Mouse (Mus musculus): ENCODE measurements around the gene 4931406C07Rik. TPM values are rescaled to one million over a fixed set of nuclear protein-coding genes. Genes with fewer than 3 reads are reported as not detected.
"Not testable (repeated sequence)": the region's sequence is repeated elsewhere in the genome, so short reads cannot be mapped to it uniquely, and the experiment has no call there.

Gene 4931406C07Rik
- polyA plus RNA-seq (2014; fragmentation: Nextera tagmentation; extraction: Ambion mirVana): 8.2 and 8.6 TPM in 2 replicates

GRCm38 (mm10) chr9:15306398-15307119, at the start of gene 4931406C07Rik:
TSS of gene 4931406C07Rik (minus strand) at chr9:15306448.
- Histone ChIP-seq H3K4me1 (ENCODE audit: insufficient read depth) (peaks cover 11% of the 10 kb centered on the region), H3K9ac (peak within 1 kb of the TSS; percentile 99), H3K36me3 (ENCODE audit: insufficient read depth) (peaks cover 42% of the 10 kb centered on the region), H3K27ac (ENCODE audit: low read depth) (peak within 1 kb of the TSS; percentile 94), H3K27me3 (ENCODE audit: insufficient read depth, low read length) (no peaks in the 10 kb centered on the region), H3K4me2 (peak within 1 kb of the TSS; percentile 95), H3K9me3 (ENCODE audit: low read depth, low read length) (no peaks in the 10 kb centered on the region), H3K4me3 (ENCODE audit: low read depth, low read length) (peak within 1 kb of the TSS; percentile 93)
- WGBS: 0% methylated on average over 35 of the region's 35 CpGs
- ATAC-seq (ENCODE audit: insufficient read depth) (peak; percentile 77), DNase-seq (peak; percentile 50)
- no peak for TF ChIP-seq CTCF (IDR thresholded peaks at IDR 0.05; ENCODE audit: low read depth)

- 56% methylated on average over 2 of the region's 2 CpGs for WGBS
- no peaks in the 10 kb centered on the region for H3K4me1 ChIP-seq (ENCODE audit: insufficient read depth)
- no peak overlapping the region for H3K9ac ChIP-seq
- no peak overlapping the region for H3K4me3 ChIP-seq (ENCODE audit: low read depth, low read length)
- no peak overlapping the region for H3K4me2 ChIP-seq
- H3K27ac ChIP-seq (ENCODE audit: low read depth): no peak overlapping the region
- no peak for TF ChIP-seq CTCF (IDR thresholded peaks at IDR 0.05; ENCODE audit: low read depth)
- H3K27me3 ChIP-seq (ENCODE audit: insufficient read depth, low read length): no peaks in the 10 kb centered on the region
- H3K9me3 ChIP-seq (ENCODE audit: low read depth, low read length): no peaks in the 10 kb centered on the region
- ATAC-seq (ENCODE audit: insufficient read depth) (no peak), DNase-seq (no peak)
- peaks cover 68% of the 10 kb centered on the region for H3K36me3 ChIP-seq (ENCODE audit: insufficient read depth)
These were observed 43.7 kb upstream of the 4931406C07Rik start for GRCm38 (mm10) chr9:15349925-15350324.

GRCm38 (mm10) chr9:15337776-15338175, 31.5 kb upstream of the 4931406C07Rik start:
- Histone ChIP-seq H3K4me1 (ENCODE audit: insufficient read depth) (no peaks in the 10 kb centered on the region), H3K4me3 (ENCODE audit: low read depth, low read length) (no peak overlapping the region), H3K27ac (ENCODE audit: low read depth) (no peak overlapping the region), H3K4me2 (no peak overlapping the region), H3K36me3 (ENCODE audit: insufficient read depth) (peaks cover 84% of the 10 kb centered on the region), H3K9ac (no peak overlapping the region), H3K27me3 (ENCODE audit: insufficient read depth, low read length) (no peaks in the 10 kb centered on the region), H3K9me3 (ENCODE audit: low read depth, low read length) (no peaks in the 10 kb centered on the region)
- WGBS: 85% methylated on average over 4 of the region's 4 CpGs
- ATAC-seq (ENCODE audit: insufficient read depth): no peak
- no peak for TF ChIP-seq CTCF (IDR thresholded peaks at IDR 0.05; ENCODE audit: low read depth)
- DNase-seq: no peak

DNA sequence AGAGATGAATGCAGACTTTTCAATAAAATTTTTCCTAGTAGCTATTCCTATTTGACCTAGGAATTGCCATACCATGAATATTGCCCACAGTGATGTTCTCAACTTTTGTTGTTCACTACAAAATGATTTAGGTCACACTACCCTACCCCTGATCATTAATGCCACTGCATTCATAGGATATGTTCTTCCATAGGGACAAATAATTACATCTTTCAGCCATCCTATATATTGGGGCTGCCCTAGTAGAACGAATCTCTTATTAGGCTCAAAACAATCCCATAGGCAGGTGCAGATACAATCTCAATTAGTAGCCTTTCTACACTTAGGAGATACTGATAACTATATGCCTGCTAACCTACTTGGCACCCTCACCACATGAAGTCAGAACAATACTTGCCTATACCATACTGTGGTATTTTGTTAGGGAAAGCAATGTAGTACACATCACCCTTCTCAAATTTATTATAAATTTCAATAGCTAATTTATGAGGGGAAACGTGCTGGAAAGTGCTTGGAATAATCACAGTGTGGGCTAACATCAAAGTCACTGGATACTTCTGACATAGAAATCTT, 12.0 kb upstream of the 4931406C07Rik start:
- WGBS: 72% methylated on average over 2 of the region's 2 CpGs
- Histone ChIP-seq H3K4me2 (no peak overlapping the region), H3K27ac (ENCODE audit: low read depth) (no peak overlapping the region), H3K9ac (no peak overlapping the region), H3K4me1 (ENCODE audit: insufficient read depth) (no peaks in the 10 kb centered on the region), H3K27me3 (ENCODE audit: insufficient read depth, low read length) (no peaks in the 10 kb centered on the region), H3K4me3 (ENCODE audit: low read depth, low read length) (no peak overlapping the region), H3K36me3 (ENCODE audit: insufficient read depth) (peaks cover 73% of the 10 kb centered on the region), H3K9me3 (ENCODE audit: low read depth, low read length) (no peaks in the 10 kb centered on the region)
- DNase-seq (no peak), ATAC-seq (ENCODE audit: insufficient read depth) (peak; percentile 40; the same call in 1 of the 2 replicates)
- no peak for TF ChIP-seq CTCF (IDR thresholded peaks at IDR 0.05; ENCODE audit: low read depth)

DNA sequence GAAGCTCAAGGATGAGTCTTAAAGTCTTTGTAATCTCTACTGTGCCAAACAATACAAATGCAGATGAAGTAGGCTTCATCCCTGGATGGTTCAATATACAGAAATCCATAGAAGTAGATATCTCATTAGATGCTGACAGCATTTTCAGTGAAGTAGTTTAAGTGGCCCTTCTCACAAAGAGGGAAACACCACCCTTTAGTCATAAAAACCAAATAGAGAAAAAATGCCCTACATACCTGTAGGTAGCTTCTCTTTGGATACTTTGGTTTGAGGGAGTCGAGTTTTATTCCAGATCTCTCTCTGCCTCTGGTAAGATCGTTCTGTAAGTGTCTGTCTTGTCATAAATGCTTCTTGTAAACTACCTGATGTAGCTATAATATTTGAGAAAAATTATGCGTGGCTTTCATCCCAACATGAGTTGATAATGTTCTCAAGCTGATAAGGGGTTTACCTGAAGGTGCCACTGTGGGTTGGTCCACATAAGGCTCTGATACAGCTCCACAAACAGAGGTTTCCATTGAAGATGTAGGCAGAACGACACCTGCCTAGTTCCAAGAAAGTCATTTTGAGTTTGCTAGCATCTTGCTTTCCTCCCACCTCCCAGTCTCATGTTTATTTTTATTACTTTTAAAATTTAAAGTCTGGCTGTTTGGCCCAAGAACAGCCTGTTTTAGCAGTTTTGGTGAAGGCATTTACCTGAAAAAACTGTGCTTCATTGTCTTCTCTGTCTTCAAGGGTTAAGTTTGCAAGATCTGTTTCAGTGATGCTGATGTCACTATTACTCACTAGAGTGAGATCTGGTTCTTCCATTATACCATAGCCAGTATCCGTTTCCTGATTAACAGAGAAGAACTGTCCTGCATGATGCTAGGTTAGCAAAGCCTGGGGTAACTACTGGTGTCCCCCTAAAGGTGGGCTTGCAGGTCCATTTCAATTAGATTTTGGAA, 11.2 kb upstream of the 4931406C07Rik start:
- Histone ChIP-seq H3K4me1 (ENCODE audit: insufficient read depth) (no peaks in the 10 kb centered on the region), H3K4me2 (no peak overlapping the region), H3K27ac (ENCODE audit: low read depth) (no peak overlapping the region), H3K4me3 (ENCODE audit: low read depth, low read length) (no peak overlapping the region), H3K9ac (no peak overlapping the region), H3K27me3 (ENCODE audit: insufficient read depth, low read length) (no peaks in the 10 kb centered on the region), H3K36me3 (ENCODE audit: insufficient read depth) (peaks cover 74% of the 10 kb centered on the region), H3K9me3 (ENCODE audit: low read depth, low read length) (no peaks in the 10 kb centered on the region)
- ATAC-seq (ENCODE audit: insufficient read depth) (no peak), DNase-seq (no peak)
- no peak for TF ChIP-seq CTCF (IDR thresholded peaks at IDR 0.05; ENCODE audit: low read depth)
- 53% methylated on average over 5 of the region's 5 CpGs for WGBS

GRCm38 (mm10) chr9:15316296-15316695, 10.0 kb upstream of the 4931406C07Rik start:
- WGBS: 100% methylated on average over 1 of the region's 2 CpGs
- H3K4me3 ChIP-seq (ENCODE audit: low read depth, low read length); H3K4me2 ChIP-seq; DNase-seq; H3K4me1 ChIP-seq (ENCODE audit: insufficient read depth); H3K9me3 ChIP-seq (ENCODE audit: low read depth, low read length); H3K27ac ChIP-seq (ENCODE audit: low read depth); H3K27me3 ChIP-seq (ENCODE audit: insufficient read depth, low read length); H3K9ac ChIP-seq: not testable (repeated sequence)
- H3K36me3 ChIP-seq (ENCODE audit: insufficient read depth): peaks cover 73% of the 10 kb centered on the region
- ATAC-seq (ENCODE audit: insufficient read depth): 0 out of 2 replicates have a peak, but pooled peaks have one; percentile 25
